Mouse (Mus musculus) ovary, adult 18-20 months (tissue): Measurements from ENCODE around the gene Pard6b.
"Not testable (repeated sequence)": the region's sequence is repeated elsewhere in the genome, so short reads cannot be mapped to it uniquely, and the experiment has no call there.

Experiments used
- DNase-seq: peaks from one replicate; pipeline ENCODE4 v3.0.0; 2022; ENCODE audit warnings: low spot score, mixed read lengths

Gene Pard6b

DNA sequence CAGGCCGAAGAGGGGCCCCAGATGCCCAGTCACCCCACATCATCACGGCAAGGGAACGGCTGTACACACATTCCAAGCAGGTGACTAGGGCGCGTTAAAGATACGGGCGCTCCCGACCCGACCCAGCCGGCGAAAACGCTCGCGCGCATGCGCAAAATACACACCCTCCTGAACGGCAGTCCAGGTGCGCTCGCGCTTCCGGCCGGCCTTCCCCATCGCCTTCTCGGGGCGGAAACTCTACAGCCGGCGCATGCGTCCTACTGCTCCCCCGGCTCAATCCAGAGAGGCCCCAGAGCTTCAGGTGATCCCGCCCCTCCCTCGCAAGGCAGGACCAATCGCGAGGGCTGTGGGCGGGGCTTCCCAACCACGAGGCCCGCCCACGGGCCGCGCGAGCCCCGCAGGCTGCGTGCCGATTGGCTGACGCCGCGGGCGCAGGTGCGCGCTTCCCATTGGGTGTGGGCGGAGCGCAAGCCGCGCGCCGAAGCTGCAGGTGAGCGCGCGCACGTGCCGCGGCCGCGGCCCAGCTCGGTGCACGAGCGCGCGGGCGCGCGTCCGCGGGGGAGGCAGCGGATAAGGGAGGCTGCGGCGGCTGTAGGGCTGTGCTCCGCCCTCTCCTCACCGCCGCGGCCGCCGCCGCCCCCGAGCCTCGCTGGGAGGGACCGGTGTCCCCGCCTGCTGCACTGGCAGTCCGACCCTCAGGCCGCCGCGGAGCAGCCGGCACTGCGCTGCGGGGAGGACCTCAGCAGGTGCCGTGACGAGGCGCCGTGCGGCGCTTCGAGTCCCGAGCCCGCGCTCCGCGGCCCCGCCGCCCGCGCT is at the start of gene Pard6b:
Gene Pard6b (plus strand): TSS at position 574 of the 816 bp plus-strand sequence.
- peak; percentile 97 for DNase-seq

DNA sequence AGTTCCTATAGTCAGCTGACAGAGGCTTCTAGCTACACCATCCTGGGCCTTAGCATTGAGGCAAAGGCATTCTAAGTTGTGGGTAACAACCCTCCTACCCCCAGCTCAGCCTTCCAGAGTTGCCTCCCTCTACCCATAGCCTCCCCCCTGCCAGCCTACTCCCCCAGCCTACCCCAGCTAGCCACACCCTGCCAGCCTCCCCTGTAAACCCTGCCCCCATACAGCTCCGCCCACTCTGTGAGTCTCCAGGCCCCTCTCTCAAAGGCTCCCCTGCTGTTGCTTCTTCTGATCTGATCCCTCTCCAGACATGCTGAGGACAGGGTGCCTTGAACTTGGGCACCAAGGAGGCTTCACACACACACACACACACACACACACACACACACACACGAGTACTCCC is 49.0 kb upstream of the Pard6b start:
- DNase-seq = no peak

DNA sequence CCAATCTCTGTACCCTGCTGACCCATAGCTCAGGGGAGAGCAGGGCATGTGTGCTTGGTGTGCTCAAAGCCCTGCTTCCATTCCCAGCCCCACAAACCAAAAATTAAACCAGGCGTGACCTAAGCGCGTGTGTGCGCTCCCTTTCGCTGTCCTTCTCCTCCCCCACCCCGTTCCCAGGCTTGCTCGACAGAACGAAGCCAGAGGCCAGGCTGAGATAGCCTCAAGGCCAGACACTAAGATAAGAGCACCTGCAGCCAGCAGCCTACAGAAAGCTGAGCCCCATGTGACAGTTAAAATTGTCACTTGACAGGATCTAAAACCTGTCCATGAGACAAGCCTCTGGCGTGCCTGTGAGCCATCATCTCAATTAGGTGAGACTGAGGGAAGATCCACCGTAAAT is 46.9 kb upstream of the Pard6b start:
- no peak for DNase-seq

DNA sequence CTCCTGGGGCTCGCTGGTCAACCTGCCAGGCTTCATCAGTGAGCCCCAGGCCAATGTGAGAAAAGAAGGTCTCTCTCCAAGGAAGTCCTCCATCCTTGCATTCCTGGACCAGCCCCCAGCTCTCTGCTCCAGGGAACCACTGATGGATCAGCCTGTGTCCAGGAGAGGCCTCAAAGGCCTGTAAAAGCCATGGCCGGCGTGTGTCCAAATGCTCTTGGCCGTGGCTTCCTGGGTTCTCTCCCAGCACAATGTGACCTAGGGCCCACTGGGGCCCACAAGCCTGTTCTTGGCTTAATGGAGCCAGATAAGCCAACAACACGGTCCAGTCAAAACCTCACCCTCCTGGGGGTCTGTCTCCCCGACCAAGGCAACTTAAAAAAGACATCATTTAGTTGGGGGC is 44.9 kb upstream of the Pard6b start:
- DNase-seq = no peak

DNA sequence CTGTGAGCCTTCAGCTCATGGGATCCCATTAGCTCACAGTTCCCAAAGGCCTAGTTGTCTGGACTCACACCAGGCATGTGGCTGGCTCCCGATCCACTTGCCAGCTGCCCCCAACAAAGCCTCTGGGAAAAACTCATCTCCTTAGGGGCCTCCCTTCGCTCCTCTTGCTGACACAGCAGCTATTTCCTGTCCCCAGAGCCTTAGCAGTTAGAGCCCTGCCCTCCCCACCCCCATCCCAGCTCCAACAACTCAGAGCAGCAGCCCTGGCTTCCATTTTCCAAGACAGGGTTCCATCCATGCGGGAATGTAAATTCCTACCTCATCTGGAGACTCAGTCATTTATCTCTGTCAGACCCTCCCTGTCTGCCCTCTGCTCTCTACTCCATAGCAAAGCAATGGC is 43.7 kb upstream of the Pard6b start:
- DNase-seq = no peak

DNA sequence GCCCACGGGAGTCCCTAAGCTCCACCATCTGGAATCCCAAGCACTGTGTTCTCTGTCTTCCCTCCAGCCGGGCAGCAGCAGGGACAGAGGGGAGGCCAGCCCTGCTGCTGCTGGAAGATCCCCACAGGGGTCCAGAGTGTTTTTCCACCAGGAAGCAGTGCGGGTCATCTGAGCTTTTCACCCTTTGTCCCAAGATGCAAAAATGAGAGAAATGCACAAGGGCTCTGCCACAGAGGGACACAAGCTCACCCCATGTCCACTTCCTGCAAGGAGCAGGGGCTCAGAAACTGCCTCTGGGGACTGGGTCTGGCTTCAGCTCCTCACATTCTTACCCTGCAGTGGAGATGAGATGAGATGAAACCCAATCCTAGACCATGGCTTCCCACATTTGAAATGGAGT is 40.1 kb upstream of the Pard6b start:
- DNase-seq = no peak

DNA sequence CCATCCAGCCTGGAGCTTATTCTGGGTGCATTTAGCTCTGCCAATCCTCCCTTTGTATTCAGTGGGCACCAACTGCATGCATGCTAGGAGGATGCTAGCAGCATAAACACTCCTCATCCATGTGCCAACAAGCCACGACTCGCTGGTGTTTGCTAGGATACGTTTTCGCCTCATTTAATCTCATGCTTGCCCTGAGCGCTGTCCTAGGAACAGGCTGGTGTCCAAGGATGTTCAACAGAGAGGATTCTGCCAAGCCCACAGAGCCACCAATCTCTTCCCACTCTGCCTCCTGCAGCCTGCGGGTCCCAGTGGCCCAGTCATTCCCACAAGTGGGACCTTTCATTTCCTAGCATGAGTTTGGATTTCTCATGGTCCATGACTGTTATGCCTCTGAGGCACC is 38.8 kb upstream of the Pard6b start:
- no peak for DNase-seq

DNA sequence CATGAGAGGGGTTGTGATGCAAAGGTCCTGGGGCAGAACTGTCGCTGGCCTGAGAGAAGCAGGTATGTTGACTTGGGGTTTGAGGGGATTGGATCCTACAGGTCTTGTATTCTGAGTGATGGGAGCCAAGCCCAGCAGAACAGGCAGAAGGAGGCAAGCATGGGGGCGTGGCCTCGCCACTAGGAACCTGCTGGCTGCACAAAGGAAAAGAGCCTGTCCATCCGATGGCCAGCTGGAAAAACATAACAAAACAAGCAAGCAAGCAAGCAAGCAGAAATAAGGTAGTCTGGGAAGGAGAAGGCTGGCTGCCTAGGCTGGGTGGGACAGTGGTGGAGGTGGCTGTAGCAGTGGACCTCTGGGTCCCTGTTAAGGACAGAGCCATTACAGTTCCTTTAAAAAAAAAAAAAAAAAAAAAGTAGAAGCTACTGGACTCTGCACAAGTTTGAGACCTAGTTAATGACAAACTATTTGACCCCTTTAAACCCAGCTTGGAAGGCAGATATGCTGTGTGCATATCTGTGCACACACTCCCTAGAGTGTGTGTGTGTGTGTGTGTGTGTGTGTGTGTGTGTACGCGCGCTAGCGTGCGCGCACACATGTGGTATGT is 36.0 kb upstream of the Pard6b start:
- DNase-seq = no peak

DNA sequence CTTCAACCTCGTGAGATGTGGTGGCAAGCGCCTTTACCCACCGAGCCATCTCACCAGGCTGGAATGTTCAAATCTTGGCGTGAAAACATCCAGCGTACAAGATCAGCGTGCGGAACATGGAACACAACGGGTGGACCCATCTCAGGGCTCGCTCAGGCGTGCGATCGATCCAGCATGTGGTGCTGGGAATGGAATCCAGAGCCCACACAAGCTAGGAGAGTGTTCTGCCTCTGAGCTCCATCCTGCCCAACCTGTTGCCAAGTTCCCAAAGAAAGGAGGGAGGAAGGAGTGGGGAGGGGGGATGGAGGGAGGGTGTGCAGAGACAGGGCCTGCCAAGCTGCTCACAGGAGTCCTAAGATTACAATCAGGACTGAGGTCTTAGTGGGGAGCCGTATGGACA is 35.4 kb upstream of the Pard6b start:
- no peak for DNase-seq

DNA sequence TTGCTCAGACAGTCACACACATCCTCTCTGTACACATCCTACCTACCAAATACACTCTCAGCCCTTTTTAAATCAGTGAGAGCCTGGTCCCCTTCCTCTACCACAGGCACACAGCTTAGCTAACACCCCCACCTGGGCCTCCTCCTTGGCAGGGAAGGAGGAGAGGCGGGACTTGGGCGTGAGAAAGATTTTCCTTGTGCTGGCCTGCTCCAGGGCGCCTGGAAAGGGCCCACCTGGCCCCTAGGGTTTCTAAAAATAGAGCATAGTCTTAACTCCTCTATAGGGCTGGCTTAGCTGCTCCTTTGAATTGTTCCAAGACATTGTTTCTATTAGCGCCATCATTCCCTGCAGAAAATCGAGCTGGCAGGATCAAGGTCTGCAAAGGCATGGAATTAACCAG is 35.0 kb upstream of the Pard6b start:
- no peak for DNase-seq

DNA sequence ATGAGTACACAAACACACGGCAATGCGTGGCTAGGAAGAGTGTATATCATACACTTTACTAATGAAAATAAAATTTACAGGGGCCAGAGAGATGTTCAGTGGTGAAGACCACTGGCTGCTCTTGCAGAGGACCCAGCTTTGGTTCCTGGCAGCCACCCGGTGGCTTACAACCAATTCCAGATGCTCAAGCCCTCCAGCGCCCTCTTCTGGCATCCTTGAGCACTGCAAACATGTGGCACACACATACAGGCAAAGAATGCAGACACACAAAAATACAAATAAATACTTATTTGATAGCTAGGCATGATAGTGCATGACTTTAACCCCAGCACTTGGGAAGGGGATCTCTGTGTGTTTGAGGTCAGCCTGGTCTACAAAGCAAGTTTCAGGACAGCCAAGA is 34.3 kb upstream of the Pard6b start:
- DNase-seq = no peak

DNA sequence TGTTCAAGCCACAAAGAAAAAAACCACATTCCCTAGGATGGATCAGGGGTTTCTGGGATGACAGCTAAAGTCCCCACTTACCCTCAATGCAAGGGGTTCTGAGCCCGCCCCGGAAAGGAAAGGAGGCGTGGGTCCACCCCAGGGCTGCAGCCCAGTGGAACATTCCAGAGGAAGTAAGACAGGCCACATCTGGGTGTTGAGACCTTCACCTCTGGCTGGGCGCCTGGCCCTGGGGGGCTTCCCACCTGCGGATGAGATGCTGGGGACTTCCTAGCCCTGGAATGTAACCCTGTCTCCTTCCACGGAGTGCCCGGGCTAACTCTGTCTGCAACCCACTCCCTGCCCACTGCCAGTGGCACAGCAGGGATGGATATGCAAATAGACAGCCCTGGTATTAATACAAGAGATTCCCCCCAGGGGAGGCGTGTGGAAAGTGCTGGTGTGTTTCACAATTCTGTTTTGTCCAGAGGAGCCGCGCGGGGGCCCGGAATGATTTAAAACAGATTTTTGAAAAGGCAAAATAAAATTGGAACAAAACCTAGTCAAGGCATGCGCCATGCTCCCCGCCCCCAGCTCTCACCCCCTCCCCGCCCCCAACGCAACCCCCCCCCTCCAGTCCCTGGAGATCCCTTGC is 31.7 kb upstream of the Pard6b start:
- DNase-seq = no peak

DNA sequence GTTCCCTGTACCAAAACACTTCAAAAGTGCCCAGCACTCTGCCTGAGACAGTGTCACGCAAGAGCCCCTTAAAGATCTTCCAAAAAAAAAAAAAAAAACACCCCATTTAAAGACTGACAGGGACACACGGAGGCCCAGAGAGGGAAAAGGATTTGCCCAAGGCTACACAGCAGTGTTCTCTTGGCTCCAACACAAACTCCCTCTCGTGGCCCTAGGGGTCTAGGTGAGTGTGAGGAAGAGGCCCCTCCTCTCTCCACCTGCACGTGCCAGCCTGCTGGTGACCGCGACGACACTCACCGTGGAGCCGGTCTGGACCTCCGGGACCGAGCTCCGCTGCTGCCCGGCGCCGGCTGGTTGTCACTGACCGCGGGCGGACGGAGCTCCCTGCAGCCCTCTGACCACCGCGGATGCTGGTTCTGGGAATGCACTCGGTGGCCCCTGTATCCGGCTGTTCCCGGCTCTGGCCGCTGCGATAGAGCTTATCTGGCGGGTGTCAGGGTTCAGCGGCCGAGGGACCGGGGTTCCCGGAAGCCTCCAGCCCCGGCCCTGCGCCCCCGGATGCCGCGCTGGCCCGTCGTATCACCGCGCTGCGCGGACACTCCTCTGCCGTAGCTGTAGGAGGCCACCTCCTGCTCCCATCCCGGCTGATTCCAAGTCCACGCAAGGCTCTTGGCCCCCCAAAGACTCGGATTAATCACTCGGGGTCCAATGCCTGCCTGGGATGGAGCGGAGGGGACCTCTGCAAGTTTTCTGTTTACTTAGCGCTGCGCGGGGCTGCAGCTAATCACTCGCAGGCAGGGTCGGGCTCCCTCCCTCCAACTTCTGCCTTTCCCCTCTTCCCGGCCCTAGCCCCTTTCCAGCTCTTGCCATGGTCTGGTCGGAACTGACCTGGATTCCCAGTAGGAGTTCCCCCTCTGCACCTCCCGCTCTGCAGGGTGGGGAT is 30.5 kb upstream of the Pard6b start:
- no peak for DNase-seq

DNA sequence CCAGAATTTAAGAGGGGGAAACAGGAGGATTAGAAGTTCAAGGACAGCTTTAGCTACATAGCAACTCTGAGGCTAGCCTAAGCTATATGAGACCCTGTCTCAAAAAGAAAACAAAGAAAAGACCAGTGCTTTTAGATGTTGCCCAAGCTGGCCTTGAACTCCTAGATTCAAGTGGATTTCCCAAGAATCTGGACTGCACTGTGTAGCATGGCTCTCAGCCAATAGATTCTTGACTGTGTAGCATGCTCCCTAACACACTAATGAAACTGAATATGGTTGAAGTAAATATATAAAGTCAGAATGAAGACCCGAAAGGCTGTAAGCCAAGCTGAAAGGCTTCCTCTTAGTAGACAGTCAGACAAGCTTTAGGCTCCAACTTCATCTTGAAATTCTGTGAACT is 28.6 kb upstream of the Pard6b start:
- DNase-seq = no peak

DNA sequence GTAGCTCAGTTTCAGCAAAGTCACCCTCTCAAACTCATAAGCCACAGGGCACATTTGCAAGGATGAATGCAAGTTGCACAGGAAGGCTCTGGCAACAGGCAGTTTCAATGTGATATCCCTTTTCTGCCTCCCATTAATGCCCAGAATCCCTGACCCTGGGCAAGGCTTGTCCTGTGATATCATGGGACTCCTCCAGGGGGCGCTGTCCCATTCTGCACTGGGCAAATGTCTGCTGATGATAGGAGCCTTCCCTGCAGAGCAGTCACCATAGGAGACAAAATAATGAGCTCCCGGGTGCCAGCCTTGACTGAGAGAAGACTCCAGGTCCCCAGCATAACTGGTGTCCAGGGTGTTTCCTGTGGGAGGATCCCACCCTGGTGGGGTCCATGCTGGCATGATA is 28.1 kb upstream of the Pard6b start:
- no peak for DNase-seq

DNA sequence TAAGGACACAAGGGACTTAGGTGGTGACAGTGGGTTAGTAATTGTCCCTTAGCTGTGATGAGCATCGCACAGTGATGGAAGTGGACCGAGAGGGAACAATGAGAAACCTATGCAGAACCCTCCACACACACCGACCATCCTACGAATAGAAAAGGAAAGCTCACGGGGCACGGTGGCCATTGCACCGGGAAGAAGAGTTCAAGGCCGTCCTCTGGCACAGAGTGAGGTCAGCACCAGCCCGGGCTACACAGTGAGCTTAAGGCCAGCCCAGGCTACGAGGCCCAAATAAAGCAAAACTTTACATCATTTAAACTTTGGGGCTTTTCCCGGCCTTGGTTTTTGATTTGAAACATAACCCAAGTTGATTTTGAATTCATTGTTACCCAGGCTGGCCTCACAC is 26.7 kb upstream of the Pard6b start:
- DNase-seq = no peak

DNA sequence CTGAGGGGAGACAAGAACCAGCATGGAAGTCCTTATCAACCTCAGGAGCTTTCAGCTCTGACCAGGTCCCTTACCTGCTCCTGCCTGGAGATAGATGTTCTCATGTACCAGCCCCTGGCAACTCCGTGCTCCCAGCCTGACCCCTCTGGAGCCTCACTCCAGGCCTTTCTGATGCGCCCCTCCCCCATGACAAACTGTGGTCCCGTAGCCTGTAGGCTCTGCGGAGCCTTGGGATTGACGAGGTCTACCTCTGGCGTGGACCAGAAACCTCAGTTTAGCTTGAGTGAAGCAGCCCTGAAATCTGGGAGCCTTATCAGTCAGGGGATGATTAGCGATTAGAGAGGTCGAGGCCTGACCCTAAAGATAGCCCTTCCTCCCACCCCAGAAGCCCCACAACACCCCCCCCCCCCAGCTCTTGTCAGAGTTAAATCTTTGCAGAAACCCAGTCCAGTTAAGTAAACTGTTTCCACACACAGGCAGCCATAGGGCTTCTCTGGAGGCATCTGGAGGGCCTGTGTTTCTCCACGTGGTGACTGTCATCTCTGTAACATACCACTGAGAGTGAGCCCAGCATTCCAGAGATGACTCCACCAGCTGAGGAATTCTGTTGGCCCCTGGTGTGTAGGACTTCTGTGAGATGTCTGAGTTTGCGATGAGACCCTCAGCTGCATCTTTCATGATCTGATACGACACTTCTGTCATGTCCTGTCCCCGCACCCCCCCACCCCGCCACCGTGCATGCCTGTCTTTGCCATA is 24.7 kb upstream of the Pard6b start:
- no peak for DNase-seq

DNA sequence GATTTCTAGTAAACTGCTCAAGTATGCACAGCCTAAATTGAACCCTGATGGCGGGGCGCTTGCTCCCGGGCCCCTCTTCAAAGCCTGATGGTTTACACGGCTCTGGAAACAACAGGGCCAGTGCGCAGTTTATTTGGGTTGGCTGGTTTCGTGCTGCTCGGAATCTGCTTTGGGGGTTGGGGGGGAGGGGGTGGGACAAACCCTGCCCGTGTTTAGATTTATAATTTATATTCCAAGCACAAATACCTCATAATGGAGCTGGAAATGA is 24.2 kb upstream of the Pard6b start:
- no peak for DNase-seq

DNA sequence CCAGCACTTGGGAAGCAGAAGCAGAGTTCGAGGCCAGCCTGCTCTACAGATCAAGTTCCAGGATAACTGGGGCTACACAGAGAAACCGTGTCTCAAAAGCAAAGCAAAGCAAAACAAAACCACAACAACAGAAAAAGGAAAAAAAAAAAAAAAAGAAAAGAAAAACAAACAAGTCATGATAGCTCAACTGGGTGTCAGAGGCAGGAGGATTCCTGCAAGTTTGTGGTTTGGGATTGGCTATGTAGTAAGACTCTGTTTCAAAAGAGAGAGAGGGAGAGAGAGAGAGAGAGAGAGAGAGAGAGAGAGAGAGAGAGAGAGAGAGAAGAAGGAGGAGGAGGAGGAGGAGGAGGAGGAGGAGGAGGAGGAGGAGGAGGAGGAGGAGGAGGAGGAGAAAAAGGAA is 22.9 kb upstream of the Pard6b start:
- DNase-seq = not testable (repeated sequence)

DNA sequence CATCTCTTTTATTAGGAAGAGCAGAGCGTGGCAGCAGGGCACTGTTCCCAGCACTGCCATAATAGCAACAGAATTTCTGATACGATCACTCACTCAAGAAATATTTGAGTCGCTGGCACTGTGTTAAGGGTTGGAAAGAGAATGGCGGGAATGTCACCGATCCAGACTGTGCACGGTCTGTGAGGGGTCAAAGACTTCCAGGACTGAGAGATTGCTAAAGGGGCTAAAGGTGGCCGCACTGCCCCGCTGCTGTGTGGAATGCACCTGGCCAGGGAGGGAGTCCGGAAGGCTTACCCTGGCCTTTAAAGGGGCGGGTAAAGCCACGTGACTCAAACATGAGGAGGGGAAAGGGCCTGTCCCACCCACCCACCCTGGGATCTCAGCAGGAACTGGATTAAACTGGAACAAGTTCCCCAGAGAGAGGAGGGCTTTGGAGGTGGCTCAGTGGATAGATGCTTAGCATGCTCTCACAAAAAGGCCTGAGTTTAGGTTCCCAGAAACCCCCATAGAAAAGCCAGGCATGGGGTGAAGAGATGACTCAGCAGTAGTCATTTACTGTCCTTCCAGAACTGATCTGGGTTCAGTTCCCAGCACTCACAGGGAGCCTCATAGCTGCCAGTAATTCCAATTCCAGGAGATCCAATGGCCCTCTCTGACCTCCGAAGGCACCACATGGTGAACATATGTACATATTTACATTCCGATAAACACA is 22.2 kb upstream of the Pard6b start:
- no peak for DNase-seq

DNA sequence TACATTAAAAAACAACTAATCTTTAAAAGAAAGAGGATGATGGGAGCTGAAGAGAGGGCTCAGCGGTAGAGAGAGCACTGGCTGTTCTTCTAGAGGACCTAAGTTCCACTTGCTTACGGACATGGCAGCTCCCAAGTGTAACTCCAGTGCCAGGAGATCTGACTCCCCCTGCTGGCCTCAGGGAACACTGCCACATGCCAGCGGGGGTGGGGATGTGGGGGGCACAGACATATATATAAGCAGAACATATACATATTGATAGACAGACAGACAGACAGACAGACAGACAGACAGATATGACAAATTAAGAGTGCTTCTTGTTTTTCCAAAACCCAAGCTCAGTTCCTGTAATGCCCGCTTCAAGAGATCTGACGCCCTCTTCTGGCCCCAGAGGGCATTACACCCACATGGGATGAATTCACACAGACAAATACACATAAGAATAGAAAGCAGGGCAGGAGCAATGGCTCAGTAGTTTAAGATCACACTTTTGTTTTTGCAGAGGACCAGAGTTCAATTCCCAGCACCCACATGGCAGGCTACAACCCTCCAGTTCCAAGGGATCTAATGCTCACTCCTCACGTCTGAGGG is 21.5 kb upstream of the Pard6b start:
- no peak for DNase-seq
